Mouse (Mus musculus) kidney, embryonic 15.5 days (tissue): ENCODE results near the gene Actbl2. TPM values are rescaled to one million over a fixed set of nuclear protein-coding genes. Genes with fewer than 3 reads are reported as not detected.

Experiments
- ATAC-seq: fragments of 200-750 bp; cut with Nextera tagmentation; replicated peaks from 2 replicates; pipeline ENCODE4 v1.8.0; 2017; ENCODE audit warnings: moderate TSS enrichment; ENCODE audit not compliant: low FRiP score
- H3K27ac ChIP-seq: fragments of 300-500 bp; sonication (generic); 2 replicates; pipeline ENCODE4 v1.5.1; 2015; ENCODE audit warnings: mild to moderate bottlenecking, inconsistent platforms
- H3K27me3 ChIP-seq: fragments of 300-500 bp; sonication (generic); 2 replicates; pipeline ENCODE4 v1.6.1; 2015; ENCODE audit warnings: inconsistent platforms
- H3K36me3 ChIP-seq: fragments of 300-500 bp; sonication (generic); 2 replicates; pipeline ENCODE4 v1.6.1; 2015; ENCODE audit warnings: inconsistent platforms
- H3K4me1 ChIP-seq: fragments of 300-500 bp; sonication (generic); 2 replicates; pipeline ENCODE4 v1.6.1; 2015; ENCODE audit warnings: inconsistent platforms
- H3K4me2 ChIP-seq: fragments of 300-500 bp; sonication (generic); 2 replicates; pipeline ENCODE4 v1.6.1; 2015; ENCODE audit warnings: moderate library complexity, mild to moderate bottlenecking, inconsistent platforms
- H3K4me3 ChIP-seq: fragments of 300-500 bp; sonication (generic); replicated peaks from 2 replicates; pipeline ENCODE4 v1.5.1; 2015; ENCODE audit warnings: mild to moderate bottlenecking, inconsistent platforms
- H3K9ac ChIP-seq: fragments of 300-500 bp; sonication (generic); 2 replicates; pipeline ENCODE4 v1.6.1; 2015; ENCODE audit warnings: mild to moderate bottlenecking, inconsistent platforms
- H3K9me3 ChIP-seq: fragments of 300-500 bp; sonication (generic); replicated peaks from 2 replicates; pipeline ENCODE4 v1.6.1; 2016; ENCODE audit warnings: inconsistent platforms
- WGBS: fragments of 180-500 bp; shearing (Covaris S2); methylation state at CpG from one replicate; pipeline ENCODE4 v1.1.7; 2015; ENCODE audit warnings: mixed read lengths; 5-methylcytosine and 5-hydroxymethylcytosine counted together
- polyA plus RNA-seq: library from polyadenylated mRNA; unstranded; fragments of >200 nt; fragmentation: Nextera tagmentation; extraction: Ambion mirVana; gene quantifications from 2 replicates; pipeline ENCODE4 v1.2.1, GENCODE M21; 2015

Actbl2 gene
- polyA plus RNA-seq, 1 experiment from 2014 or later = not detected

- ATAC-seq = no peak
- H3K4me2 ChIP-seq = no peak overlapping the region
These were observed 31.9 kb downstream of the Actbl2 start for GRCm38 (mm10) chr13:111286461-111287385.

GRCm38 (mm10) chr13:111291161-111291957 lies 36.5 kb downstream of the Actbl2 start:
- WGBS = 57% methylated on average over 17 of the region's 17 CpGs
- H3K27ac ChIP-seq = peak overlapping the region; percentile 83
- no peaks in the 10 kb centered on the region for H3K36me3 ChIP-seq
- no peak overlapping the region for H3K9ac ChIP-seq
- no peak overlapping the region for H3K4me3 ChIP-seq
- H3K4me1 ChIP-seq = peaks cover 14% of the 10 kb centered on the region
- H3K27me3 ChIP-seq = no peaks in the 10 kb centered on the region
- H3K4me2 ChIP-seq = no peak overlapping the region
- no peak for ATAC-seq
- no peaks in the 10 kb centered on the region for H3K9me3 ChIP-seq

More at GRCm38 (mm10) chr13:111286461-111287385, 31.9 kb downstream of the Actbl2 start:
- no peak overlapping the region for H3K27ac ChIP-seq
- no peaks in the 10 kb centered on the region for H3K36me3 ChIP-seq
- H3K4me3 ChIP-seq = no peak overlapping the region
- peaks cover 7% of the 10 kb centered on the region for H3K4me1 ChIP-seq
- H3K9ac ChIP-seq = no peak overlapping the region
- 87% methylated on average over 10 of the region's 10 CpGs for WGBS
- no peaks in the 10 kb centered on the region for H3K27me3 ChIP-seq
- H3K9me3 ChIP-seq = no peaks in the 10 kb centered on the region

GRCm38 (mm10) chr13:111291958-111292493 lies 37.2 kb downstream of the Actbl2 start:
- Histone ChIP-seq H3K9me3 (no peaks in the 10 kb centered on the region), H3K9ac (no peak overlapping the region), H3K27me3 (no peaks in the 10 kb centered on the region), H3K36me3 (no peaks in the 10 kb centered on the region), H3K4me2 (no peak overlapping the region), H3K27ac (peak overlapping the region; percentile 83), H3K4me3 (no peak overlapping the region), H3K4me1 (peaks cover 14% of the 10 kb centered on the region)
- no peak for ATAC-seq
- WGBS = 41% methylated on average over 7 of the region's 7 CpGs

- no peaks in the 10 kb centered on the region for H3K9me3 ChIP-seq
- no peaks in the 10 kb centered on the region for H3K27me3 ChIP-seq
- no peak overlapping the region for H3K4me3 ChIP-seq
- H3K4me1 ChIP-seq = peaks cover 14% of the 10 kb centered on the region
- no peak for ATAC-seq
- no peak overlapping the region for H3K9ac ChIP-seq
- no peaks in the 10 kb centered on the region for H3K36me3 ChIP-seq
- 77% methylated on average over 2 of the region's 2 CpGs for WGBS
- H3K27ac ChIP-seq = no peak overlapping the region
- no peak overlapping the region for H3K4me2 ChIP-seq
These were observed 38.7 kb downstream of the Actbl2 start for GRCm38 (mm10) chr13:111293478-111293877.

- Histone ChIP-seq H3K4me2 (no peak overlapping the region), H3K4me3 (no peak overlapping the region), H3K27me3 (no peaks in the 10 kb centered on the region), H3K27ac (no peak overlapping the region; the same call in 1 of the 2 replicates), H3K9ac (no peak overlapping the region), H3K4me1 (peaks cover 14% of the 10 kb centered on the region), H3K9me3 (no peaks in the 10 kb centered on the region), H3K36me3 (no peaks in the 10 kb centered on the region)
- no peak for ATAC-seq
- 67% methylated on average over 4 of the region's 4 CpGs for WGBS
These were observed 40.2 kb downstream of the Actbl2 start for GRCm38 (mm10) chr13:111294965-111295494.

GRCm38 (mm10) chr13:111296029-111296428 lies 41.2 kb downstream of the Actbl2 start:
- no peak for ATAC-seq
- Histone ChIP-seq H3K27ac (no peak overlapping the region), H3K27me3 (no peaks in the 10 kb centered on the region), H3K4me2 (no peak overlapping the region), H3K4me3 (no peak overlapping the region), H3K9ac (no peak overlapping the region), H3K9me3 (no peaks in the 10 kb centered on the region), H3K4me1 (peaks cover 13% of the 10 kb centered on the region), H3K36me3 (no peaks in the 10 kb centered on the region)
- WGBS = 68% methylated on average over 5 of the region's 5 CpGs

- Histone ChIP-seq H3K4me1 (0 out of 2 replicates have a peak, but pooled peaks cover 4% of the 10 kb centered on the region), H3K27ac (no peak overlapping the region), H3K9me3 (no peaks in the 10 kb centered on the region), H3K9ac (no peak overlapping the region), H3K4me2 (no peak overlapping the region), H3K27me3 (no peaks in the 10 kb centered on the region), H3K4me3 (no peak overlapping the region), H3K36me3 (no peaks in the 10 kb centered on the region)
- WGBS = 83% methylated on average over 6 of the region's 6 CpGs
- ATAC-seq = no peak
These were observed 42.8 kb downstream of the Actbl2 start for GRCm38 (mm10) chr13:111297614-111298013.

- ATAC-seq = no peak
These were observed 44.4 kb downstream of the Actbl2 start for GRCm38 (mm10) chr13:111299145-111299713.

GRCm38 (mm10) chr13:111300846-111301245 lies 46.0 kb downstream of the Actbl2 start:
- no peaks in the 10 kb centered on the region for H3K9me3 ChIP-seq
- no peaks in the 10 kb centered on the region for H3K36me3 ChIP-seq
- no peaks in the 10 kb centered on the region for H3K27me3 ChIP-seq
- no peak overlapping the region for H3K27ac ChIP-seq
- H3K4me3 ChIP-seq = no peak overlapping the region
- no peak overlapping the region for H3K9ac ChIP-seq
- 88% methylated on average over 3 of the region's 3 CpGs for WGBS
- no peak overlapping the region for H3K4me2 ChIP-seq
- ATAC-seq = no peak
- 0 out of 2 replicates have a peak, but pooled peaks cover 4% of the 10 kb centered on the region for H3K4me1 ChIP-seq

More at GRCm38 (mm10) chr13:111299145-111299713, 44.4 kb downstream of the Actbl2 start:
- 81% methylated on average over 8 of the region's 8 CpGs for WGBS
- H3K36me3 ChIP-seq = no peaks in the 10 kb centered on the region
- no peak overlapping the region for H3K4me2 ChIP-seq
- H3K4me1 ChIP-seq = 0 out of 2 replicates have a peak, but pooled peaks cover 4% of the 10 kb centered on the region
- H3K27me3 ChIP-seq = no peaks in the 10 kb centered on the region
- no peak overlapping the region for H3K27ac ChIP-seq
- no peak overlapping the region for H3K9ac ChIP-seq
- no peak overlapping the region for H3K4me3 ChIP-seq
- no peaks in the 10 kb centered on the region for H3K9me3 ChIP-seq

GRCm38 (mm10) chr13:111301431-111301830 lies 46.6 kb downstream of the Actbl2 start:
- no peaks in the 10 kb centered on the region for H3K9me3 ChIP-seq
- H3K9ac ChIP-seq = no peak overlapping the region
- no peak overlapping the region for H3K27ac ChIP-seq
- ATAC-seq = no peak
- H3K4me1 ChIP-seq = 0 out of 2 replicates have a peak, but pooled peaks cover 4% of the 10 kb centered on the region
- H3K4me2 ChIP-seq = no peak overlapping the region
- H3K36me3 ChIP-seq = no peaks in the 10 kb centered on the region
- H3K4me3 ChIP-seq = no peak overlapping the region
- H3K27me3 ChIP-seq = no peaks in the 10 kb centered on the region
- 50% methylated on average over 2 of the region's 2 CpGs for WGBS

- H3K4me1 ChIP-seq = 0 out of 2 replicates have a peak, but pooled peaks cover 4% of the 10 kb centered on the region
- no peak overlapping the region for H3K4me3 ChIP-seq
- no peak overlapping the region for H3K9ac ChIP-seq
- no peak for ATAC-seq
- no peaks in the 10 kb centered on the region for H3K36me3 ChIP-seq
- H3K27me3 ChIP-seq = no peaks in the 10 kb centered on the region
- no peak overlapping the region for H3K27ac ChIP-seq
- WGBS = 81% methylated on average over 2 of the region's 2 CpGs
- H3K9me3 ChIP-seq = no peaks in the 10 kb centered on the region
- H3K4me2 ChIP-seq = no peak overlapping the region
These were observed 49.4 kb downstream of the Actbl2 start for GRCm38 (mm10) chr13:111304194-111304593.
